Mouse (Mus musculus): ENCODE measurements around the gene Calhm4. TPM values are rescaled to one million over a fixed set of nuclear protein-coding genes. Genes with fewer than 3 reads are reported as not detected.
"Not testable (repeated sequence)": the region's sequence is repeated elsewhere in the genome, so short reads cannot be mapped to it uniquely, and the experiment has no call there.

Gene Calhm4
- polyA plus RNA-seq (2017; shearing (Covaris generic)), result not detected

DNA sequence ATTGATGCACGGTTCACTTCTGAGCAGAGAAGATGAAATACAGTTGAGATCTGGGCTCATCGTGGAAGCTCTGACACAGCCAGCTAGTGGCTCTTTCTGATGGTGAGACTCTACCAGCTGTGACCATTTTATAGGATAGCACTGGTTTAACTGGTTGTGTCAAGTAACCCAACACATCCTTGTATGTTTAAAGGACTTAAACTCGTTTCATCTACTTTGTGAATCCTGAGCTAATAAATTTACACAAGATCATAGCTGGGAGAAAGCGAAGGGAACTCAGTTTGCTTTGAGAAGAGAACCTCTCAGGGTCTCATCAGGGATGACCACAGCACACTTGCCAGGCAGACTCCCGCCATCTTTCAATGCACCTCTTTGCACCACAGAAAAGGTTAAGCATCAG is at the start of gene Calhm4:
Calhm4 (minus strand) TSS at position 101 of the 400 bp plus-strand sequence.
- ATAC-seq, result no peak

DNA sequence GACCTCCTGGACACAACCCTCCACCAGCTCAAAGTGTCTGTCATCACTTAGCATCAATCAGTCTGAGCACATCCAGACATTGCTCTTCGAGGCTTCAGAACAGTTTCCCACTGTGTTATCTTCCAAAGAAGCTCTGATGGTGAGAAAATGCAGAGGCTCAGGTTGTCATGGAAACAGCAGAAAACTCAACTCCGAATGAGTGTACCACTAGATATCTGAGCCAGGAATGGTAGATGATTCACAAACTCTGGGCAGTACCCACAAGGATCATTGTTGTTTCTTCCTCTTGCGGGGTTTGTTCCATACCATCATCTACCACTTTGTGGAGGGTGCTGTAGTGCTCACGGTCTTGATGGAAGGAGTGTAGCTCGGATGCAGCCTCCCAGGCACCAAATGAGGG is 47.8 kb upstream of the Calhm4 start:
- ATAC-seq, result no peak

DNA sequence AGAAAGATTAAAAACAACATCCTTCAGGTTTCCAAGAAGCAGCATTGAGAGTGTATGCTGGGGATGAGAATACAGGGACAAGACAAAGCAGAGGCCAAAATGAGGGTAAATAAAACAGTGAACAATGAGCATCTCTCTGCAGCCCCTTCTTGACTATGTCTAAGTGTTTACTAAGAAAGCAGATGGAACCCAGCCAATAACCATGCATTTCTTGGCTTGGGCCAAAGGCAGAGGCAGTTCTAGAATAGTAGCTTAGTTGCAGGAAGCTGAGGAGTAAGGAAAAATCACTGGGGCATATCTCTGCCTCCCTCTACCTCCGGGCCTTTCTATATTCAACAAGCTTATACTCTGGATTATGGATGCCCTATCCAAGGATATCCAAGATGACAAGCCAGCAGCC is 46.4 kb upstream of the Calhm4 start:
- ATAC-seq, result no peak

DNA sequence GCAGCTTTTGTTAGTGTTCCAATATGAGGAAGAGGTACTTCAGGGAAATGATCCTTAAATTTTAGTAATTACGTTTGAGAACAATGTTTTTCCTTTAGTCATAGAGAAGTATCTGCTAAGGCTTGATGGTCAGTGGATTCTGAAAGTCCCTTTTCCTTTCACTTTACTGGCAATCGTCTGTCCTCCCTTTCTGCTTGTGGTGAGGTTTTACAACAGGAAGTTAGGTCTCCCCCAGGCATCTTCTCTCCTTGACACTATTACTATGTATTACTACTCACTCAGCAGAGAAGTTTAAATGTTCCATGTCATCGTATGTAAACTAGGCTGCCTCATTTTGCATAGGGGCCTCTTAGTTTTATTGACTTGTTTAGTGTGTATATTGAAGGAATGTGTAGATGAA is 45.4 kb upstream of the Calhm4 start:
- ATAC-seq, result peak; percentile 40

DNA sequence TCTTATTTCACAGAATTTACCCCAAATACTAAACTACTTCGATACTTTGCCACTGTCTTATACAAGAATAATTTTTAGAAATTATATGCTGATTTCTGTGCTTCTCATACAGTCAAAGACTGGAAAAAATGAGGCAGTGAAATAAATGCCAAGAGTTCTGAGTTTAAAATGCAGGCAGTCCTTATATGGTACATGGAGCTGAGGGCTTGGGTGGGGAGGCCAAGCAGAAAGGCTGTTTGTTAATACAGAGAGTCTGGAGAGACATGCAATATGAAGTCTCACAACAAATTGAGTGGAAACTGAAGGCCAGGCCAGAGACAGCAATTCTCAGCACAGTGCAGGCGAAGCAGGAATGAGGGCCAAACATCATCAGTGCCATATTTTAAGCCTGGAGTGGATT is 44.4 kb upstream of the Calhm4 start:
- ATAC-seq, result no peak

DNA sequence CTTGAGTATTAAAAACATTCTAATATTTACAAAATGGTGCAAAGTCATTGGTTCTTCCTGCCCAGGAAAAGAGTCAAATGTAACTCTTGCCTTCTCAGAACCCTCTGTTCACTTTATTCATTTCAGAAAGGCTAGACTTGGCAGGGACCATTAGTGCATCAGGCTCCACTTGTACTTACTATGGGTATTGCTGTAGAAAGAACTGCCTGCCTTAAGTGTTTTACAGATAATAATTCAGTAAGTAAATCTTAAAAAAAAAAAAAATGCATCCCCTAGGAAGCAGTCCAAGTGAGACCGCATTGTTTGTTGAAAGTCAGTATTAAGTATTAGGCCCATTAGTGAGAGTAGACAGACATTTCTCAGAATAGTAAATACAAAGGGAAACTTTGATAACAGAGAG is 42.4 kb upstream of the Calhm4 start:
- no peak for ATAC-seq

DNA sequence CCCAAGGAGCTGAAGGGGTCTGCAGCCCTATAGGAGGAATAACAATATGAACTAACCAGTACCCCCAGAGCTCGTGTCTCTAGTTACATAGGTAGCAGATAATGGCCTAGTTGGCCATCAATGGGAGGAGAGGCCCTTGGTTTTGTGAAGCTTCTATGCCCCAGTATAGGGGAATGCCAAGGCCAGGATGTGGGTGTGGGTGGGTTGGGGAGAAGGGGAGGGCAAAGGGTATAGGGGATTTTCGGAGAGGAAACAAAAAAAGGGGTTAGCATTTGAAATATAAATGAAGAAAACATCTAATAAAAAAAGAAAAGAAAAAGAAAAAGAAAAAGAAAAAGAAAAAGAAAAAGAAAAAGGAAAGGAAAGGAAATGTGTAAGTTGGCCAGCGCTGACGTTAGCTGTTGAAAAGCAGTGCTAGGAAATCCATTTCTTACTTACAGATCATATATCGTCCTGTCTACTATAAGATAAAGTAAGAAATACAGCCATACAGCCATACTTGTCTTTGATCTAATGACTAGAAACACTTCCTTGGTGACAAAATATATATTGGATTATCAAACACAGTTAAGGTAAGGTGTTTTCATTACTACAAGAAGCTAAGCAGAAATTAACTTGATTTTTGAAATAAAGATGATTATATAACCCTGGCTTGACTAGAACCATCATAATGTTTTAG is 30.6 kb upstream of the Calhm4 start:
- ATAC-seq, result peak; percentile 70

DNA sequence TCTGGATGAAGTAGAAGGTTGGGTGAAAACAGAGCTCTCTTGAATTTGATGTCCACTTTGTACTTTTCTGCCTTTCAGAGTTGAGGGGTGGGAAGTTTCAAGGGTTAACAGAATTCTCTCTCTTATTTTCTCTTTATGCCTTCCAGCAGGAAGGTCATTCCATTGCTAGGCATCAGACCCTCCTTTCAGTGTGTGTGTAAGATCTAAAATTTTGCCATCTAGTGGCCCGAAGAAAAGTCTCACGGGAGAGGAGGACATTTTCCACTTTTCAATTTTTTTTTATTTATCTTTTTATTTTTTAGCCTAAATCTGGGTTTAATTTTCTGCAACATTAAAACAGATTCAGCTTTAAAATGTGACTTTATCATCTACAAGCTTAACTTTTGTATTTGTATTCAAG is 27.5 kb upstream of the Calhm4 start:
- ATAC-seq, result no peak

DNA sequence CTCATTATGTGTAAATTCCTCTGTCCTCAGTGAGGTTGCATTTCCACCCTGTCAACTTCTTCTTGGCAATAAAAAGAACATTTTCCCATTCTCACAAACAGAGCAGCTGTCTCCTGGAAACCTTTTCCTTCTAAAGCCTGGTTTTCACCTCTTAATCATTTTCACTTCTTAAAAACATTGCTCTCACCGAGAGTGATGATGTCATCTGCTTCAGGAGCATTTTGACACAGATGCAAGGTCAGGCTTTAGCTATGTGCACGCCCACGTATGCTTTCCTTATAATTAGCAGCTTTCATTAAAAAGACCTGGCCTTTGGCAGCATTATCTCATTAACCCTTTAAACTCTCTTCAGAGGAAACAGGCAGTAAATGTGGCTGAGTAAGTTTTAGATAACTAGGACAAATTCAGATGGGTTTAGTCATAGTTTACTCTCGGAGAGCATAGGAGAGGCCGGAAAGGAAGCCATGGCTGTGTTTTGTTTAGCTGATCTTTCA is 26.9 kb upstream of the Calhm4 start:
- ATAC-seq, result peak; percentile 24

DNA sequence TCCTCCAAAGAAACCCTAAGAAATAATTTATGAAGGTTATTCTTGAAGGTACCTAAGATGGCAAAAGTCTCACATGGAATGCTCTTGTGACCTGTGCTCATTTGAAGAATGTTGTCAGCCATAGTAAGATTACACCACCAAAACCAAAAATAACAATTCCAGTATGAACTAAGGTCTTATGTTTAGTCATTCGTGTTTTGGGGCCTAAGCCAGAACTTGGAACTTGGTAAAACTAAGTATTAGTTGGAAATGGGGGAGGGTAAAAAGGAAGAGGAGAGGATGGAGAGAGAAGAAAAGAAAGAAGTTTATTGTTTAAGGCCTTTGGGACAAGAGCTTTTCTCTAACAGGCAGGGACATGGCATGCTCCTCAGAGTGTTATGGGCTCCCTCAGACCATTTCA is 25.5 kb upstream of the Calhm4 start:
- ATAC-seq, result no peak

DNA sequence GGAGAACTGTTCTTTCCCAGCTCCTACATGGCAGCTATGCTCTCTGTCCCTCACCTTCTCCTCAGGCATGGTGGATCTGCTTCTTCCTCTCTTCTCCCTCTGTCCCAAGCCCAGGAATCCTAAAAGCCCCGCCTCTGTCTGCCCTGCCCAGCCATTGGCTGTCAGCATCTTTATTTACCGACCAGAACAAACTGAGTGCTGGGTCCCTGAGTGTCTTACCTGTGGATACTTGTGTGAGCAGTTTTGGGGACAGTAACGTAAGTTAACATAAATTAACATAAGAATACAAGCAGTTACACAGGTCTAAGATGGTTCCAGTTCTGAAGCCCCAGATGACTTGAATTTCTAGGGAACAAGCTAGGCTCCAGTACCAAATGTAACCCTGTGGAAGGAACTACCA is 22.5 kb upstream of the Calhm4 start:
- ATAC-seq, result no peak

DNA sequence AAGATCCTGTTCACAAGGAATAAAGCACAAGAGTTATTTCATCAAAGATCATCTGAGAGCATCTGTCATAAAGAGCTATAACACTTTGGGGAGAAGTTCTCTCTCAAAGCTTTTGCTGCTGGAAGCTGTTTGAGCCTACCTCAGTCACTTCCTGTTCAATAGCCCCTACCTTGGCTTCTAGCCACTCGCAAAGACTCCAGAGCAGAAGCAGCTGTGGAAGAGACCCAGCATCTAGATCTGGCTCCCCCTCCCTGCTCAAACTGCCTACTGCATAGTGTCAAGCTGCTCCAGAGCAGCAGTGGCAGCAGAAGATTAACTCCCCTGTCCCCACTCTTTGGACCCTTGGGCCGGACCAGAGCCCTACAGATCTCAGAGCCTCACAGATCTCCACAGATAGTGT is 9.9 kb upstream of the Calhm4 start:
- ATAC-seq, result no peak

DNA sequence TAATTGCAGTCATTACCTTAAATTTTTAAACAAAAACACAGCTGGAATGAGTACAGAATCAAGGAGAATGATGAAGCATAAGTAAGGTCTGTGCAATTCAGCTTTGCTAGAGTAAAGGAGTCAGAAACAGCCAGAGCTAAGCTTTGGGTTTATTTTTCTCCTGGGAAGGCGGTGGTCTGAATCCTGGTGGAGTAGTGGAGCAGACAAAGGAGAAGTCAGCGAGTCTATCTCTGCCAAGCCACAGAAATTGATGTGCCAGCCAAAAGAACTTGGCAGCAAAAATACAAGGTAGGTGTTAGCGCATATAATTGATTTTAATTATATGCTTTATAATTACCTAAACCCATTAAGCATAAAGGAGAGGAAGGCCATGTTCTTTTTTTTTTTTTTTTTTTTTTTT is 6.7 kb downstream of the Calhm4 start, which contains the start of gene Trappc3l:
Trappc3l (plus strand) TSS at position 197 of the 400 bp plus-strand sequence.
- no peak for ATAC-seq

DNA sequence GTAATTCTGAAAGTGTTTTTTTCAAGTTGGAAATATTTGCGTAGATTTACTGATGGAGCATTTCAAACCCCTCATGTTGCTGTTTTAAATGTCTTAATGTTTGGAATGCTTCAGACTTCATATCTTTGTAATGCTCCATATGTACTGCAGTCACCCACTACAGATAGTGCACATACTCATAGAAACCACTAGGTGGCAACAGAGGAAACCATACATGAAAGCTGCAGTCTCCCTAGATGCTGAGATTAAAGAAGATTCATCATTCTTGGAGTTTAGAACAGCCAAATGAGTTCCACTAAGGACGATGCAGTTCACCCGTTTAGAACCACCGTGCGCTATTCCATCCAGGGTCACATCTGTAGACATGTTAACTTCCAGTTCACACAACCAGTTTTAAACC is 7.5 kb downstream of the Calhm4 start:
- ATAC-seq, result peak; percentile 78

DNA sequence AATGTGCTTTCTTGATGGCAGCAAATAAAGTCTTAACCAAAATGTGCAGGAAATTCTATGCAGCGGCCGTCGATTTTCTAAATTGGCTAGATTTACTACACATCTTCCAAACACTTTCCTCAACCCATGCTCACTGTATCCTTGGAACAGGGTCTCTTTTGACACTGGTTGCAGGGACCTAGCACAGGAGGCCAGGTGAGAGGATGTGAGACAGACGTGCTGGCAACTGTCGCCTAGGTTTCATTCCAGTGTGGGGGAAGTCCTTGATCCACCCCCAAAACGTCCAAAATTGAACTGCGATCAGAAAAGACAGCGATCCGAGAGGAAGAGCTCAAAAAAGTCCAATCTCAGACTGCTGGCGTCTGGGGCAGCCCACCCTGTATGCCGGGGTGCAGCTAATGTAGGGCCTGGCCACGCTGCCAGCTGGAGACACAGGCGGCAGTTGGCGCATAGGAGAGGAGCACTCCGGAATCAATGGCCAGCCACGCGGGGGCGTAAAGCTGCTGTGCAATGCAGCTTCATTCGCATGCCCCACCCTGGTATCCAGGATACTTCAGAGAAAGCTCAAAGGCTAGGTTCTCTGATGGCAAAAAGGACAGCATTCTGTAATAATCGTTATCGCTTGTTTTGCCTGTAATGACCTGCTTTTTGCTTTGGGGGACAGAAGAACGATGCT is 10.3 kb downstream of the Calhm4 start:
- peak; percentile 25 for ATAC-seq

DNA sequence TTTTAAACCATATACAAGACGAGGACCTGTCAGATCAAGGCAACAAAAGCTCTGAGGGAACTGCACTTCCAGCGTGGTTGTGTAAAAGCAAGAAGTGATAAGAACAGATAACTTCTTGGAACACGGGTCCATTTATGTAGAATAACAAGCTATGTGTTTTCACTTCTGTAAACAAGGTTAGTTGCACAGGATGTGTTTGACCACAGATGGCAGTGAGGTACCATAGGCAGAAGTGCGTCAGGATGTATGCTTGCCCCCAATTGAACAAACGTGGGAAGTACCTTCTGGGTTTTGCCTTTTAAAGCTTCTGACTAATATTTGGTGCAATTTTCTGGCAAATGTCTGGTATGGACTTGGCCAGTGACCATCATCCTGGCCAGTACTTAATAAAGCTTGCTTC is 13.8 kb downstream of the Calhm4 start:
- ATAC-seq, result peak; percentile 93

DNA sequence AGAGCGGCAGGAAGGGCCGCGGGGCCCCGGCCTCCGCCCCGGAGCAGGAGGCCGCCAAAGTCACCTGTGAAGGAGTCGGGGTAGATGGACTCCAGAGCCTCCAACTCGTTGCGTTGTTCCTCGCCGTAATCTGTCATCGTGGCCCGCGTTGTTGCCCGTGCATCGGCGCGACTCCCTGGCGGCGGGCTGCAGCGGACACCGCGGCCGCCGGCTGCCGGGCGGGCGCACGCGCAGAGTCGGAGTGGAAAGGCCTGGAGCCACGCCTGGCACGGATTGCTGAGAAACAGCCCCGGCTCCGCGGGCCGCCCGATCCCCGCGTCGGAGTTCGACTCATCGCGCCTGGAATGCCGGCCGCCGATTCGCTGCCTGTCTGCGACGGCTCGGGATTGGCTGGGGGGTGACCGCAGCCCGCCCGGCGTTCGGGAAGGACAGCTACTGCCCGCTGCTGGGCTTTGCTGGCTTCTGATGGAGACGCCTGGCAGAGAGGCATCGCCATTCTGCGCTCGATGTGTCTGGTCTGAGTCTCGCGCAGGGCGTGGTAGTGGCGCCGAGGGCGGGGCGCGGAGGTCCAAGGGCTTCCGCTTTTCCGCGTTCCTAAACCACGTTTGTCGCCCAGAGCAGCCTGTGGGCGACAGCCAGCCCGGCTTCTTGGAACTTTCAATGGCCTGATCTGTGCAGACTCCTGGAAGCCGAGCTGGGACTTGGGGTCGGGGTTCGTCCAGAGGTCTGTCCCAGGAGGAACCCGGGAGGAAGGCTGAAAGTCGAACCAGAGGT is 24.6 kb downstream of the Calhm4 start, which contains the start of gene Rwdd1:
Rwdd1 (minus strand) TSS at position 323 of the 774 bp plus-strand sequence.
- peak; percentile 88 for ATAC-seq

DNA sequence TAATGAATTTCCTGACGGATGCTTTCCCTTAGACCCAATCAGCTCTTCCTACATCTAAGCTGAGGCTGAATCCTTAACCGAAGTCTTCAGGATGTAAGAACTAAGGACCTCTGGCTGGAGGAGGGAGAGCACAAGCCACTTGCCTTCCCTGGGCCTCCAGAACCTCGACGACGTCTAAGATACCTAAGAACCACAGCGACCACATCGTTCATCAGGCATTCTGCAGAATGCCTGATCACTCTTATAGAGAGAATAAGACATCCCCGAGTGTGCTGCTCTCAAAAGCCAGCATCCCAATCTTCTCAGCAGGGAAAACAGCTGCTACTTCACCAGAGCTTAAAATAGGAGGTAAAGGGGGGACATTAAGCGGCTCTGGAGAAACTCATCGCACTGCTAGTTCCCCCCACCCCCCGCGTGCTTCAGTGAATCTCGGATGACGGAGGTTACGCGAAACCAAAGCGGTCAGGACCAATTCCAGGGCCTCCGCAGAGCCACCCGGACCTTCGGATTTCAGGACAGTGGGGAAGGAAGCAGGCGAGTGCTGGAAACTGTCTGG is 25.3 kb downstream of the Calhm4 start:
- ATAC-seq, result peak; percentile 9

DNA sequence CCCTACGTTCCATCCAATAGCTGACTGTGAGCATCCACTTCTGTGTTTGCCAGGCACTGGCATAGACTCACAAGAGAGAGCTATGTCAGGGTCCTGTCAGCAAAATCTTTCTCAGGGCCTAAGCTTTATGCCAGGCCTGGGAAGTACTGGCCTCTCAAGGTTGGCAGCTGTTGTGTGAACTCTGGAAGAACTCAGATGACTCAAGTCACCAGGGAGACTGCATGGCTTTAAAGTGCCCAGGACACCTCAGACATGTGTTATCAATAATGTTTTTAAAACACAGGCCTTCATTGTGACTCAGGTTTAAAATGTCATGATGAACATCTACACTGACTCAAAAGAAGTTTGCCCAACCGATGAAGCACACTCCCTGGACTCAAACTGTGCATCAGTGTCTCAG is 30.9 kb downstream of the Calhm4 start:
- no peak for ATAC-seq

DNA sequence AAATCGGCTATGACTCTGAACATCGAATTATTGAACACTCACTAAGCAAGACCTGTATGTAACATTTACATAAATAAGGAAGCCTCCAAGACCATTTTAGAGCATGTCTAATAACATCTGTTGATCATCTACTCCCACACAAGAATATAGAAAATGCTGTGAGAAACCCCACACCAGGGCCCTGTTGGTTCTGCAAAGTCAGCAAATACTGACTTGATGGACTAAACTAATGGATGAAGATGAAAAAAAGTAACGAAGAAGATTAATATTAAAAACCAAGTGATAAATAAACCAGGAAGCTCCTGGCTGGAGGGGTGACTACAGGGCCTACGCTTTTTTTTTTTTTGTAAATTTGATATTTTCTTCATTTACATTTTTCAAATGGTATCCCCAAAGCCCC is 31.5 kb downstream of the Calhm4 start:
- no peak for ATAC-seq

DNA sequence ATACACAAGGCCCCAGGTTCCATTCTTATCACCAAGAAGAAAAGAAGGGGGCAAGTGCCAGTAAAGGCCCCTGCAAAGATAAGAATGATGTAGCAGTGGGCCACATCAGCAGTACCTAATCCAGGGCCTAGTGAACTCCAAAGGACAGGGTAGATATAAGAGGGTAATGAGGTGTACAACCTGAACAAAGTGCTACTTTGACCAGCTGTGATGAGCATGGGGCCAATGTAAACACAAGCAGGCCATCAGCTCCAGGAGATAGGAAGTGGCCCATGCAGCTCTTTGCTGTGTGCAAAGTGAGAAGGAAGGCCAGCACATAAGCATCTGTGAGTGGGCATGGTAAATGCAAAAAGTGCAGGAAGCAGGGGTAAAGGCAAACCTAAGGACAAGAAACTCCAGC is 45.7 kb downstream of the Calhm4 start:
- no peak for ATAC-seq

DNA sequence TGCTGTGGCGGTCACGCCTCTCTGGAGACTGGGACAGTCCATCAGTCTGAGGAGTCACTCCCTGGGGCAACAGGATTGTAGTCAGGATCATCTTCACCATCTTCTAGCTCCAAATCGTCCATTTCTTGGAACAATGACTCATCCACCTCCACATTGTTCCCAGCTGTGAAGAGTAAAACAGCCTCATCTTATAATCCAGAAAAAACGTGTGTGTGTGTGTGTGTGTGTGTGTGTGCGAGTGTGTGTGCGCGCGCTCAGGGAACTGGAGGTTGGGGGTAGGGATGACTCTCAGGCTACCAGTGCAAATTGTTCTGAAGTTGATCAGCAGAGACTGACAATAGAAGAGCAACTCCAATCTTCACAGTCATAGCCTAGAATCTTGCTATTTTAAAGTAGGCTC is 47.4 kb downstream of the Calhm4 start:
- not testable (repeated sequence) for ATAC-seq

All from activated CD4-positive, CD25-positive, alpha-beta regulatory T cell, adult 4 months (primary cell).